Mouse (Mus musculus) forebrain, embryonic 10.5 days (tissue): ENCODE data around the gene Tacc2. TPM values are rescaled to one million over a fixed set of nuclear protein-coding genes. Genes with fewer than 3 reads are reported as not detected.
"Not testable (repeated sequence)": the region's sequence is repeated elsewhere in the genome, so short reads cannot be mapped to it uniquely, and the experiment has no call there.

Experiments used
- DNase-seq: peaks from one replicate; pipeline ENCODE4 v3.0.0-alpha.2; 2017; ENCODE audit warnings: low spot score; ENCODE audit errors: extremely low spot score
- H3K27ac ChIP-seq: fragments of 300-500 bp; sonication (generic); 2 replicates; pipeline ENCODE4 v1.5.1; 2016; ENCODE audit warnings: mild to moderate bottlenecking
- H3K27me3 ChIP-seq: fragments of 300-500 bp; sonication (generic); 2 replicates; pipeline ENCODE4 v1.6.1; 2016; ENCODE audit warnings: mild to moderate bottlenecking; ENCODE audit not compliant: poor library complexity, severe bottlenecking
- H3K36me3 ChIP-seq: fragments of 300-500 bp; sonication (generic); replicated peaks from 2 replicates; pipeline ENCODE4 v1.6.1; 2016; ENCODE audit warnings: mild to moderate bottlenecking, moderate library complexity
- H3K4me1 ChIP-seq: fragments of 300-500 bp; sonication (generic); 2 replicates; pipeline ENCODE4 v1.6.1; 2016
- H3K4me3 ChIP-seq: fragments of 300-500 bp; sonication (generic); 2 replicates; pipeline ENCODE4 v1.5.1; 2016; ENCODE audit warnings: mild to moderate bottlenecking, moderate library complexity
- H3K9me3 ChIP-seq: fragments of 300-500 bp; sonication (generic); 2 replicates; pipeline ENCODE4 v1.6.1; 2016; ENCODE audit warnings: mild to moderate bottlenecking, moderate library complexity
- WGBS: fragments of 180-500 bp; shearing (Covaris S2); methylation state at CpG from one replicate; pipeline ENCODE4 v1.1.7; 2016; 5-methylcytosine and 5-hydroxymethylcytosine counted together
- polyA plus RNA-seq: library from polyadenylated mRNA; unstranded; fragments of >200 nt; fragmentation: Nextera tagmentation; extraction: Ambion mirVana; gene quantifications from 2 replicates; pipeline ENCODE4 v1.2.1, GENCODE M21; 2016

Gene Tacc2
- polyA plus RNA-seq, 1 experiment from 2014 or later, result 40.3 TPM

GRCm38 (mm10) chr7:130576981-130577380 is 257 bp upstream of the Tacc2 start:
- peaks cover 11% of the 10 kb centered on the region for H3K27me3 ChIP-seq
- H3K36me3 ChIP-seq, result no peaks in the 10 kb centered on the region
- H3K9me3 ChIP-seq, result no peaks in the 10 kb centered on the region
- no peak for DNase-seq
- no peak overlapping the region for H3K27ac ChIP-seq
- 52% methylated on average over 10 of the region's 10 CpGs for WGBS
- peaks cover 19% of the 10 kb centered on the region for H3K4me1 ChIP-seq
- peak overlapping the region; percentile 16; the same call in 1 of the 2 replicates for H3K4me3 ChIP-seq

GRCm38 (mm10) chr7:130578066-130578465 is 828 bp downstream of the Tacc2 start:
- peaks cover 11% of the 10 kb centered on the region for H3K27me3 ChIP-seq
- no peaks in the 10 kb centered on the region for H3K36me3 ChIP-seq
- no peak for DNase-seq
- peaks cover 19% of the 10 kb centered on the region for H3K4me1 ChIP-seq
- H3K9me3 ChIP-seq, result no peaks in the 10 kb centered on the region
- 87% methylated on average over 2 of the region's 2 CpGs for WGBS
- H3K4me3 ChIP-seq, result no peak overlapping the region
- H3K27ac ChIP-seq, result no peak overlapping the region

- WGBS, result 92% methylated on average over 5 of the region's 5 CpGs
- no peaks in the 10 kb centered on the region for H3K9me3 ChIP-seq
Measured at GRCm38 (mm10) chr7:130578607-130579006, 1.4 kb downstream of the Tacc2 start.

GRCm38 (mm10) chr7:130586521-130587072 is 9.4 kb downstream of the Tacc2 start:
- Histone ChIP-seq H3K36me3 (no peaks in the 10 kb centered on the region), H3K9me3 (no peaks in the 10 kb centered on the region), H3K27me3 (peaks cover 16% of the 10 kb centered on the region), H3K27ac (no peak overlapping the region), H3K4me1 (peaks cover 20% of the 10 kb centered on the region), H3K4me3 (no peak overlapping the region)
- 82% methylated on average over 2 of the region's 2 CpGs for WGBS
- no peak for DNase-seq

More at GRCm38 (mm10) chr7:130578607-130579006, 1.4 kb downstream of the Tacc2 start:
- Histone ChIP-seq H3K4me3 (no peak overlapping the region), H3K27me3 (peaks cover 11% of the 10 kb centered on the region), H3K36me3 (no peaks in the 10 kb centered on the region), H3K27ac (no peak overlapping the region), H3K4me1 (peaks cover 19% of the 10 kb centered on the region)
- DNase-seq, result no peak

- DNase-seq, result no peak
- Histone ChIP-seq H3K4me1 (peaks cover 24% of the 10 kb centered on the region), H3K36me3 (no peaks in the 10 kb centered on the region), H3K27ac (peak overlapping the region; percentile 73), H3K4me3 (no peak overlapping the region), H3K27me3 (peaks cover 16% of the 10 kb centered on the region), H3K9me3 (no peaks in the 10 kb centered on the region)
- WGBS, result 40% methylated on average over 13 of the region's 13 CpGs
Measured at GRCm38 (mm10) chr7:130590081-130590828, 13.0 kb downstream of the Tacc2 start.

- Histone ChIP-seq H3K4me1 (peaks cover 24% of the 10 kb centered on the region), H3K9me3 (no peaks in the 10 kb centered on the region), H3K4me3 (no peak overlapping the region), H3K27me3 (peaks cover 16% of the 10 kb centered on the region), H3K36me3 (no peaks in the 10 kb centered on the region), H3K27ac (peak overlapping the region; percentile 73; the same call in 1 of the 2 replicates)
- WGBS, result 65% methylated on average over 8 of the region's 8 CpGs
- no peak for DNase-seq
Measured at GRCm38 (mm10) chr7:130590845-130591437, 13.7 kb downstream of the Tacc2 start.

GRCm38 (mm10) chr7:130592975-130593374 is 15.7 kb downstream of the Tacc2 start:
- H3K27ac ChIP-seq, H3K9me3 ChIP-seq, H3K36me3 ChIP-seq, DNase-seq, H3K4me3 ChIP-seq: not testable (repeated sequence)
- whole genome bisulfite sequencing, result no CpG with 5 or more reads among the region's 11 CpGs
- peaks cover 24% of the 10 kb centered on the region for H3K27me3 ChIP-seq
- peaks cover 29% of the 10 kb centered on the region for H3K4me1 ChIP-seq

- H3K36me3 ChIP-seq, H3K4me3 ChIP-seq, H3K9me3 ChIP-seq: not testable (repeated sequence)
- Histone ChIP-seq H3K27ac (0 out of 2 replicates have a peak overlapping the region, but pooled peaks have one; percentile 64), H3K27me3 (peaks cover 30% of the 10 kb centered on the region), H3K4me1 (peaks cover 29% of the 10 kb centered on the region)
- peak; percentile 37 for DNase-seq
- WGBS, result 43% methylated on average over 8 of the region's 11 CpGs
Measured at GRCm38 (mm10) chr7:130593375-130594239, 16.4 kb downstream of the Tacc2 start.

GRCm38 (mm10) chr7:130596079-130596855 is 19.0 kb downstream of the Tacc2 start:
- H3K27ac ChIP-seq, DNase-seq, H3K36me3 ChIP-seq, H3K4me1 ChIP-seq, H3K4me3 ChIP-seq, H3K9me3 ChIP-seq: not testable (repeated sequence)
- peaks cover 31% of the 10 kb centered on the region for H3K27me3 ChIP-seq
- WGBS, result 73% methylated on average over 9 of the region's 19 CpGs

GRCm38 (mm10) chr7:130597546-130597945 is 20.3 kb downstream of the Tacc2 start:
- 77% methylated on average over 6 of the region's 6 CpGs for WGBS
- Histone ChIP-seq H3K9me3 (no peaks in the 10 kb centered on the region), H3K4me1 (peaks cover 13% of the 10 kb centered on the region), H3K4me3 (no peak overlapping the region), H3K27ac (no peak overlapping the region), H3K27me3 (peaks cover 31% of the 10 kb centered on the region), H3K36me3 (no peaks in the 10 kb centered on the region)
- no peak for DNase-seq

GRCm38 (mm10) chr7:130600074-130600473 is 22.8 kb downstream of the Tacc2 start:
- no peak for DNase-seq
- H3K4me3 ChIP-seq, result no peak overlapping the region
- 85% methylated on average over 3 of the region's 3 CpGs for WGBS
- peaks cover 9% of the 10 kb centered on the region; the same call in 1 of the 2 replicates for H3K4me1 ChIP-seq
- no peaks in the 10 kb centered on the region for H3K9me3 ChIP-seq
- H3K27me3 ChIP-seq, result peaks cover 34% of the 10 kb centered on the region
- no peaks in the 10 kb centered on the region for H3K36me3 ChIP-seq
- H3K27ac ChIP-seq, result no peak overlapping the region

- Histone ChIP-seq H3K36me3 (no peaks in the 10 kb centered on the region), H3K27ac (no peak overlapping the region), H3K4me1 (peaks cover 9% of the 10 kb centered on the region; the same call in 1 of the 2 replicates), H3K27me3 (peaks cover 34% of the 10 kb centered on the region), H3K9me3 (no peaks in the 10 kb centered on the region), H3K4me3 (no peak overlapping the region)
- WGBS, result 67% methylated on average over 2 of the region's 2 CpGs
- no peak for DNase-seq
Measured at GRCm38 (mm10) chr7:130600546-130600945, 23.3 kb downstream of the Tacc2 start.
